Mouse (Mus musculus): ENCODE measurements around the gene Fmnl2. TPM values are rescaled to one million over a fixed set of nuclear protein-coding genes. Genes with fewer than 3 reads are reported as not detected.

The Fmnl2 gene
- polyA plus RNA-seq, 1 experiment = 2.6 TPM

DNA sequence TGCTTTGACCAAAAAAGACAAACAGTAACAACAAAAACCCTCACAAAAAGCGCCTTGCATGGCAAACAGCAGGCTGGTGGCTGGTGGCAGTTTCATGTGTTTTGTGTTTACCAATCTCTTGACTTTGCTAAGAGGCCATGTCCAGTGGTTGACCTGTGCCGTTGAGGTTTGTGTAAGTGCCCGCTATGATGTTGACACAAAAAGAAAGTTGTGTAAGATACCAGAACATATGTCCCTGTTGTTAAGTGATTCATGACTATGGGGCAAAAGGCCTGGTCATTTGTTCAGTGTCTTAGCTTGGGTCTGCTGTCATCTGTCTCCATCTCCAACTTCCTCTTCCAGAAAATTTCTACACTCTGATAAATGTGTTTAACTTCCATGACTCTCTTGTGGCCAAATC, 67.4 kb downstream of the Fmnl2 start:
- Histone ChIP-seq H3K36me3 (ENCODE audit: control insufficient read depth, insufficient read depth) (no peaks in the 10 kb centered on the region), H3K79me3 (ENCODE audit: low read depth) (no peaks in the 10 kb centered on the region), H3K27me3 (ENCODE audit: control insufficient read depth, insufficient read depth, insufficient read length) (no peaks in the 10 kb centered on the region), H3K79me2 (ENCODE audit: control insufficient read depth, insufficient read depth) (peaks cover 20% of the 10 kb centered on the region), H3K4me3 (ENCODE audit: insufficient read depth, poor library complexity, severe bottlenecking) (no peak overlapping the region), H3ac (ENCODE audit: control insufficient read depth, insufficient read length, low read depth) (no peak overlapping the region)
- TF ChIP-seq MYOD1 (IDR thresholded peaks at IDR 0.05; ENCODE audit: control insufficient read depth, insufficient read length, low read depth) (no peak), CTCF (IDR thresholded peaks at IDR 0.05; ENCODE audit: control insufficient read depth, insufficient read depth, insufficient read length) (no peak), MYOG (IDR thresholded peaks at IDR 0.05; ENCODE audit: control insufficient read depth, extremely low read depth, insufficient read length) (no peak), USF1 (IDR thresholded peaks at IDR 0.05; ENCODE audit: low read depth) (no peak), CEBPB (IDR thresholded peaks at IDR 0.05; ENCODE audit: low read depth) (no peak), FOSL1 (IDR thresholded peaks at IDR 0.05; ENCODE audit: insufficient read depth, low read length, poor library complexity, severe bottlenecking) (no peak), MAX (IDR thresholded peaks at IDR 0.05) (no peak)

DNA sequence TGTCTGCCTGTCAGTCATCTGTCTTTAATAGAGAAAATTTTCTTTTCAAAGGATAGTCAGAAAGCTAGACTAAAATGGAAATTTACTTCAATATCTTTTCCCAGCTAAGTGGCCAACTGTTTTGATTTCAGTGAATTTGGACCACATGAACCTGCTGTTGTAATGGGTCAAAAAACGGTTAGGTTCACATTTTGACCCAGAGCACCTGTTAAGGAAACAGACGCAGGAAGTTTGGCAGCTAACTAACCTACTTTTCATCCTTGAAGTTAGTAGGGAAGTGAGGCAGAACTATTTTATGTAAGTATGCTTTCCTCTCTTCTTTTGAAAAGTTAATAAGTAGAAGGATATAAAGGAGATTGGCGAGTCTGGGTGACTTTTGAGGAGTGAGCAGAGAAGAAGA, 69.7 kb downstream of the Fmnl2 start:
- no peaks in the 10 kb centered on the region for H3K27me3 ChIP-seq (ENCODE audit: control insufficient read depth, insufficient read depth, insufficient read length)
- no peak for TF ChIP-seq CTCF (IDR thresholded peaks at IDR 0.05; ENCODE audit: control insufficient read depth, insufficient read depth, insufficient read length)
- TF ChIP-seq CEBPB (IDR thresholded peaks at IDR 0.05; ENCODE audit: low read depth) = no peak
- TF ChIP-seq MYOD1 (IDR thresholded peaks at IDR 0.05; ENCODE audit: control insufficient read depth, insufficient read length, low read depth) = no peak
- no peak for TF ChIP-seq MAX (IDR thresholded peaks at IDR 0.05)
- no peak for TF ChIP-seq USF1 (IDR thresholded peaks at IDR 0.05; ENCODE audit: low read depth)
- no peak for TF ChIP-seq FOSL1 (IDR thresholded peaks at IDR 0.05; ENCODE audit: insufficient read depth, low read length, poor library complexity, severe bottlenecking)
- TF ChIP-seq MYOG (IDR thresholded peaks at IDR 0.05; ENCODE audit: control insufficient read depth, extremely low read depth, insufficient read length) = no peak
- H3K36me3 ChIP-seq (ENCODE audit: control insufficient read depth, insufficient read depth) = no peaks in the 10 kb centered on the region
- H3K79me2 ChIP-seq (ENCODE audit: control insufficient read depth, insufficient read depth) = peaks cover 25% of the 10 kb centered on the region
- no peak overlapping the region for H3K4me3 ChIP-seq (ENCODE audit: insufficient read depth, poor library complexity, severe bottlenecking)
- H3ac ChIP-seq (ENCODE audit: control insufficient read depth, insufficient read length, low read depth) = no peak overlapping the region
- H3K79me3 ChIP-seq (ENCODE audit: low read depth) = no peaks in the 10 kb centered on the region

DNA sequence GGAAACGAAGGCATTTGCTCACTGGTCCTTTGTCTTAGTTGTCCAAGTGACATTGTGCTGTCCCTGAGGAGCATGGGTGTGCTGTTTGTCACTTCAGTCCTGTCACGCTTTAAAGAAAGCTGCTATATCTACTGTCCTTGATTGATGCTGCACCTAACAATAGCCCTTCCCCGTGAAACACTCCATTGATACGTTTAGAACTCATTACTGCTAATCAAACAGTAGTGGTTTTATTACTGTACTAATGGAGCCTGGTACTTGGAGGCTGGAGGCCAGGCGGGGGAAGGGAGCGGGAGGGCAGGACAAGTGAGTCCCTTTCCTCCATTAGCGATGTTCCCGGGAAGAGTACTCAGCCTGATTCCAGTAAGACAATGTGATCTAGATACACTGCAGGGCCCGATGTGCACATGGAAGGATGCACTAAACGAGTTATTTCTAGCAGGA, 70.2 kb downstream of the Fmnl2 start:
- Histone ChIP-seq H3K79me3 (ENCODE audit: low read depth) (no peaks in the 10 kb centered on the region), H3K27me3 (ENCODE audit: control insufficient read depth, insufficient read depth, insufficient read length) (no peaks in the 10 kb centered on the region), H3K36me3 (ENCODE audit: control insufficient read depth, insufficient read depth) (no peaks in the 10 kb centered on the region), H3K79me2 (ENCODE audit: control insufficient read depth, insufficient read depth) (peaks cover 20% of the 10 kb centered on the region), H3ac (ENCODE audit: control insufficient read depth, insufficient read length, low read depth) (no peak overlapping the region), H3K4me3 (ENCODE audit: insufficient read depth, poor library complexity, severe bottlenecking) (no peak overlapping the region)
- TF ChIP-seq MAX (IDR thresholded peaks at IDR 0.05) (no peak), MYOG (IDR thresholded peaks at IDR 0.05; ENCODE audit: control insufficient read depth, extremely low read depth, insufficient read length) (no peak)

DNA sequence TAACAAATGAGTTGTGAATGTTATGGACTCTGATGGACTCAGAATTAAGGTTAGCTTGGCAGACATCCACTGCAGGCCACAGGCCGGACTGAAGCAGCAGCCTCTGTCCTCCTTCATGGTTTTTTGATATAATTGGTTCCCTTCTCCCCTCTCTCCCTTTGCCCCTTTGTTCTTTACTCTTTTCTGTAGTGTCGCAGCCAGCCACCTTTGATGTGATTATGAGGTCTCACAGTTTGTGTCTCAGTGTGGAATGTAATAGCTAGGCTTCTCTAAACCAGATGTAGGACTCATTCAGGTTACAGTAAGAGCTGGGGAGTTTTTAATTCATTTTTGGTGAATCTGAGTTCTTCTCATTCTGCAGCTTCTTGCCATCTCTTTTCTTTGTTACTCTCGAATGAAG, 70.7 kb downstream of the Fmnl2 start:
- no peak overlapping the region for H3ac ChIP-seq (ENCODE audit: control insufficient read depth, insufficient read length, low read depth)
- TF ChIP-seq CEBPB (IDR thresholded peaks at IDR 0.05; ENCODE audit: low read depth) = no peak
- H3K36me3 ChIP-seq (ENCODE audit: control insufficient read depth, insufficient read depth) = no peaks in the 10 kb centered on the region
- H3K79me3 ChIP-seq (ENCODE audit: low read depth) = no peaks in the 10 kb centered on the region
- no peaks in the 10 kb centered on the region for H3K27me3 ChIP-seq (ENCODE audit: control insufficient read depth, insufficient read depth, insufficient read length)
- H3K79me2 ChIP-seq (ENCODE audit: control insufficient read depth, insufficient read depth) = peaks cover 17% of the 10 kb centered on the region
- H3K4me3 ChIP-seq (ENCODE audit: insufficient read depth, poor library complexity, severe bottlenecking) = no peak overlapping the region

DNA sequence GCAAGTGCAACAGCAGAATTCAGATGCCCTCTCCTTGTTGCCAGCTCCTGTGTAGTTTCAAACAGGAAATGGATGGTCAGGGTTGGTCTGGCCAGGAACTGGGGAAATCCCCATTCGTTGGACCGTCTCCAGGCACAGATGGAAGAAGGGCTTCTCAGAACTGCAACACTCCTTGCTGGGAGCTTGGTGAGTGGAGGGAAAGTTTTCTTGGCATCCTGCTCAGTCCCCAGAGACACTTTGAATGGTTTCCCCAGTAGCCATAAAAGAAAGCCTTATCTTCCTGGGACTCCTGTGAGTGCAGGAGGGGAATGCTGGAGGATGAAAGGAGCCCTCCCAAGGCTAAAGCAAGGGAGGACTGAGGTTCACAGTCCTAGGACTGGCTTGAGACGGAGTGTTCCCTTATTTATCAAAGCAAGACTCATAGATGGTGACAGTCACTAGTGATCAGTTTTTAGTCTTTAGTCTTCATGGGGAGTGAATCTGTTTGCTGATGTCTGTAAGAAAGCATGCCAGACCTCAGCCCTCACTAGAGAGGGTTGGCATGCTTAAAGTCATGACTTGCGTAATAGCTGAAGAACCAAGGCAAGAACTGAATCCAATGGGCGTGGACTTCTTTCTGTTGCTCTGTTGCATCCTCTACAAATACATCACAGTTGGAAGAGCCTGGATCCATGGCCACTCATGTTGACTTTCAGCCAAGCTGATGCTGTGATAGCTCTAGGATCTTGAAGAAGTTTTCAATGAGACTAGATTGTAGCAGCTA, 72.6 kb downstream of the Fmnl2 start:
- Histone ChIP-seq H3ac (ENCODE audit: control insufficient read depth, insufficient read length, low read depth) (no peak overlapping the region), H3K79me2 (ENCODE audit: control insufficient read depth, insufficient read depth) (peaks cover 17% of the 10 kb centered on the region), H3K36me3 (ENCODE audit: control insufficient read depth, insufficient read depth) (no peaks in the 10 kb centered on the region), H3K79me3 (ENCODE audit: low read depth) (no peaks in the 10 kb centered on the region), H3K27me3 (ENCODE audit: control insufficient read depth, insufficient read depth, insufficient read length) (no peaks in the 10 kb centered on the region), H3K4me3 (ENCODE audit: insufficient read depth, poor library complexity, severe bottlenecking) (no peak overlapping the region)
- TF ChIP-seq CEBPB (IDR thresholded peaks at IDR 0.05; ENCODE audit: low read depth) (peak; percentile 97), FOSL1 (IDR thresholded peaks at IDR 0.05; ENCODE audit: insufficient read depth, low read length, poor library complexity, severe bottlenecking) (no peak), CTCF (IDR thresholded peaks at IDR 0.05; ENCODE audit: control insufficient read depth, insufficient read depth, insufficient read length) (no peak), MYOG (IDR thresholded peaks at IDR 0.05; ENCODE audit: control insufficient read depth, extremely low read depth, insufficient read length) (no peak), MYOD1 (IDR thresholded peaks at IDR 0.05; ENCODE audit: control insufficient read depth, insufficient read length, low read depth) (no peak), USF1 (IDR thresholded peaks at IDR 0.05; ENCODE audit: low read depth) (no peak), MAX (IDR thresholded peaks at IDR 0.05) (peak; percentile 27)

DNA sequence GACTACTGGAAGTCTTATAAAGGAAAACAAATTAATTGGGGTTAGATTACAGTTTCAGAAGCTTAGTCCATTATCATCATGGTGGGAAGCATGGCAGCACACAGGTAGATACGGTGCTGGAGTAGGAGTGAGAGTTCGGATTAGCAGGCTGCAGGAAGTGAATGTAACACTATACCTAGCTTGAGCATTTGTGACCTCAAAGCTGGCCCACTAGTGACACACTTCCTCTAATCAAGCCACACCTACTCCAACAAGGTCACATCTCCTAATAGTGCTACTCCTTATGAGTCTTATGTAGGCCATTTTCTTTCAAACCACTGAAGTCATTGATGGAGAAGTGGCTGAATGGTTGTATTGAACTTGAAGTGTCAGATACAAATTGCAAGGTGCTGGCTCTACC, 73.7 kb downstream of the Fmnl2 start:
- H3K36me3 ChIP-seq (ENCODE audit: control insufficient read depth, insufficient read depth) = no peaks in the 10 kb centered on the region
- H3K4me3 ChIP-seq (ENCODE audit: insufficient read depth, poor library complexity, severe bottlenecking) = no peak overlapping the region
- H3K27me3 ChIP-seq (ENCODE audit: control insufficient read depth, insufficient read depth, insufficient read length) = no peaks in the 10 kb centered on the region
- no peaks in the 10 kb centered on the region for H3K79me3 ChIP-seq (ENCODE audit: low read depth)
- H3K79me2 ChIP-seq (ENCODE audit: control insufficient read depth, insufficient read depth) = peaks cover 17% of the 10 kb centered on the region
- TF ChIP-seq CTCF (IDR thresholded peaks at IDR 0.05; ENCODE audit: control insufficient read depth, insufficient read depth, insufficient read length) (no peak), CEBPB (IDR thresholded peaks at IDR 0.05; ENCODE audit: low read depth) (no peak), MAX (IDR thresholded peaks at IDR 0.05) (no peak), MYOD1 (IDR thresholded peaks at IDR 0.05; ENCODE audit: control insufficient read depth, insufficient read length, low read depth) (no peak), MYOG (IDR thresholded peaks at IDR 0.05; ENCODE audit: control insufficient read depth, extremely low read depth, insufficient read length) (no peak), USF1 (IDR thresholded peaks at IDR 0.05; ENCODE audit: low read depth) (no peak), FOSL1 (IDR thresholded peaks at IDR 0.05; ENCODE audit: insufficient read depth, low read length, poor library complexity, severe bottlenecking) (no peak)
- no peak overlapping the region for H3ac ChIP-seq (ENCODE audit: control insufficient read depth, insufficient read length, low read depth)
